Mouse (Mus musculus) heart, postnatal 14 days (tissue): ENCODE data around the gene Lamtor3. TPM values are rescaled to one million over a fixed set of nuclear protein-coding genes. Genes with fewer than 3 reads are reported as not detected.
A peak's percentile ranks its signal among the peaks of the same experiment; 100 is the strongest.
"Not testable (repeated sequence)": the region's sequence is repeated elsewhere in the genome, so short reads cannot be mapped to it uniquely, and the experiment has no call there.

Experiments
- DNase-seq, 2 experiments: peaks; one replicate each; pipeline ENCODE4 v3.0.0; 2021 to 2022
- intact Hi-C: fragments of 180-260 bp; cut with DNase I; formaldehyde crosslinking; loops from one replicate; pipeline ENCODE4 v1.15.1; 2025
- long read RNA-seq, 2 experiments: library from polyadenylated mRNA; stranded (forward); transcript quantifications; one replicate each; pipeline ENCODE4 v2.0.0; 2021
- total RNA-seq, 2 experiments: library from RNA; stranded (reverse); gene quantifications; 2 replicates each; pipeline ENCODE4 v1.2.3; 2021

The Lamtor3 gene
- 10 to 100 TPM; 88.9 to 90.3 TPM for total RNA-seq
- long read RNA-seq, experiment 1, transcript Lamtor3-201 (7 exons, 1,295 nt) = major isoform, 156 of 192 reads
- long read RNA-seq, experiment 1, transcript Lamtor3-208 (1 exons, 2,726 nt) = minor isoform, 5 of 192 reads
- long read RNA-seq, experiment 1, partial matches to known transcripts = 22 of 192 reads
- long read RNA-seq, experiment 1, other reads (novel, unspliced or antisense) = 8 of 192 reads
- long read RNA-seq, experiment 2, transcript Lamtor3-201 (7 exons, 1,295 nt) = major isoform, 114 of 133 reads
- long read RNA-seq, experiment 2, partial matches to known transcripts = 5 of 133 reads
- long read RNA-seq, experiment 2, other reads (novel, unspliced or antisense) = 11 of 133 reads

GRCm38 (mm10) chr3:137918172-137918931 lies at the start of gene Lamtor3:
TSS of gene Lamtor3 (plus strand) at chr3:137918506.
- intact Hi-C loops = loop anchor here (2.0 to 10.0 kb wide), 2 partner anchors 54 to 144 kb away; partner anchors contain the start of gene H2afz
- DNase-seq = peak; percentile 88 to 89

- intact Hi-C loops = loop anchor here (5.0 kb wide), 2 partner anchors 92 to 1147 kb away; no protein-coding TSS in a partner anchor
- no peak for DNase-seq
These were observed 48.9 kb upstream of the Lamtor3 start for GRCm38 (mm10) chr3:137869395-137869794.

DNA sequence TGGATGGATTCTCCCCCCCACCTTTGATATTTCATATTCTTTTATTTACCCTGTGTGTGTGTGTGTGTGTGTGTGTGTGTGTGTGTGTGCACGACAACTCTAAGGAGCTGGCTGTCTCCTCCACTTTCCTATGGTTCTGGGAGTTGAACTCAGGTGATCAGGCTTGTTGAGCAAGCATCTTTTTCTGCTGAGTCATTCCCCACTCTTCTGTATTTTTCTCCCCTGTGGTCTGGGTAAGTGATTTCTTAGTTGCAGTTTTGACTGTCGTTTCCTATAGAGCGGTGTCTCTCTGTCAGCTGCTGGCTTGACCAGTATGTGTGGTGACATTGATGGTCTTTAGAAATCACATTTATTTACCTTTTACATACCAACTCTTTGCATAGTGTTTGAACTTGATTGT lies 39.0 kb upstream of the Lamtor3 start:
- DNase-seq = no peak
- intact Hi-C loops = no loop called here

- intact Hi-C loops = no loop called here
- DNase-seq = no peak
These were observed 38.1 kb upstream of the Lamtor3 start for GRCm38 (mm10) chr3:137880109-137880748.

GRCm38 (mm10) chr3:137881093-137881492 lies 37.2 kb upstream of the Lamtor3 start:
- no peak for DNase-seq
- intact Hi-C loops = no loop called here

- intact Hi-C loops = no loop called here
- DNase-seq = no peak
These were observed 30.3 kb upstream of the Lamtor3 start for GRCm38 (mm10) chr3:137887961-137888360.

DNA sequence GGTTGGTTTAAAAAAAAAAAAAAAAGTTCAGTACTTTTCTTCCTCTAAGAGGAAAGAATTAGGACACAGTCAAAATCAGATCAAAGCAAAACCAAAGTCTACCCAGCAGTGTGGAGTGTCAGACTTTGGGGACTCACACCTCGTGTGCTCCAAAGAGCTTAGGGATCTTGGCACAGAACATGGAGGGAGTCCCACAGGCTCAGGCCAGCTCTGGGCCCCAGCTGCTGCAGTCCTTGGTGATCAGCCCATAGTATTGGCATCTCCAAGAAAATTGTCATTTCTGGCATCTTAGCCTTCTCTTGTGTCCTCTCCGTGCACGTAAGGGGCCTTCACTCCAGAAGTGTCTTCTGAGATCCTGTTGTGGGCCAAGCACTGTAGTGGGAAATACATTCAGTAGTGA lies 27.2 kb upstream of the Lamtor3 start:
- DNase-seq = no peak
- intact Hi-C loops = no loop called here

- intact Hi-C loops = no loop called here
These were observed 26.2 kb upstream of the Lamtor3 start for GRCm38 (mm10) chr3:137892118-137892517.

DNA sequence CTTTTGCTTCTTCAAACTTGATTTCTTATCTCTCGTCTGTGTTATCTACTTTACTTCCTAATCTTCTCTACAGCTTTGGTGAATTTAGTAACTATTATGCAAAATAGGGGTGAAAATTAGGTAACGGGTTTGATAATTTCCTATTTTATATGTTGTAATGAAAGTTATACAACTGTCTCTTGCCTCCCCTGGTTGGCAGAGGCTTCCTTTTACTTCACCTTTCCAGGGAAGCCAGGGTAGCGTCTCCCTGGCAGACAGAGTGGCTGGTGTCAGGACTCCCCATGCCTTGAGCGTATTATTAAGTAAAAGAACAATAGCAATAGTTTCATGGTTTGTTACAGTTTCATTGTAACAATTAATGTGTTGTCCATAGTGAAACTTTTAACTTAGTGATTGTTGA lies 24.5 kb upstream of the Lamtor3 start:
- DNase-seq = no peak
- intact Hi-C loops = no loop called here

More at GRCm38 (mm10) chr3:137892118-137892517, 26.2 kb upstream of the Lamtor3 start:
- DNase-seq = no peak

DNA sequence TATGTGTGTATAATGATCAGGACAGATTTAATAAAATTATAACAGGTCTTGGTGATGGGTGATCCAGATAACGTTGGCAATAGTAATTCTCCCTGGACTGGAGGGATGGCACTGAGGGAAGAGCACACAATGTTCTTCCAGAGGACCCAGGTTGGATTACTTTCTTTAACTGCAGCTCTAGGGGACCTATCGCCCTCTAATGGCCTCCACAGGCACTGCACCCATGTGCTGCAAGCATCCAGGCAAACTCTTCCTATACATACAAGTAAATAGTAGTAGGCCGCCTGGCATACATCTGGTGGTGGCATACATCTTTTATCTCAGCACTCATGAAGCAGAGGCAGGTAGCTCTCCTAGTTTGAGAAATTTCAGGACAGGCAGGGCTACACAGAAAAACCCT lies 23.1 kb upstream of the Lamtor3 start:
- DNase-seq = no peak
- intact Hi-C loops = no loop called here

DNA sequence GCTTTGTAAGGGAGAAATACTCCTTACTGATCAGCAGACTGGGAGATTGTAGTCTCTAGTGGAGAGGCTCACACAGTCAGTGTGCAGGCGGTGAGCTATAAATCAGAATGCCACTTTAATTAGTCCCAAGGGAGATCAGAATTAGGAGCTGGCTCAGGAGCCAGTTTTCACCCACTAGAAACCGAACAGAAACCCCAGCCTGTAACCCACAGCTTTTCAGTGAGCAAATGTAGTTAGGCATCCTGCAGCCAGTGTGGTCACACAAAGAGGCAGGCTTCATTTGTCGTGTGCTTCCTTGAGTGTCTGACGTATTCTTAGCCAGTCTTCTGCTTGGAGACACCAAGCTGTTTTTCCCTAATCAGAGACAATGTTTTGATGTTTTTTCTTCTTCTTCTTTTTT lies 21.9 kb upstream of the Lamtor3 start:
- no peak for DNase-seq
- intact Hi-C loops = no loop called here

DNA sequence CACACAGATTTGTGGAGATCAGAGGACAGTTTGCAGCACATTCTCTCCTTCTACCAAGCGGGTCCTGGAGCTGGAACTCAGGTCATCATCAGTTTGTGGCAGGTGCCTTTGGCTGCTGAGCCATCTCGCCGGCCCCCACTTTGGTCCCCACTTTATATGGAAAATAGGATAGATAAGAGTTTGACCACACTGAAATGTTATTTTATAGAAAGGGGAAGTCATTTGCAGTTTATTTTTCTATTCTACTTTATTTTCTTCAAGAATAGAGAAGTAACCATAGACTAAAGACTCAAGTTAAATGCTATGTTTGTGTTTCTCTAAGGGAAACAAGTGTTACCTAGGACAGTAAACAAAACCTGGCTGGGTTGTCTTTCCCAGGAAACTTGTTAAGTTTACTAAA lies 21.4 kb upstream of the Lamtor3 start:
- DNase-seq = no peak
- intact Hi-C loops = no loop called here

DNA sequence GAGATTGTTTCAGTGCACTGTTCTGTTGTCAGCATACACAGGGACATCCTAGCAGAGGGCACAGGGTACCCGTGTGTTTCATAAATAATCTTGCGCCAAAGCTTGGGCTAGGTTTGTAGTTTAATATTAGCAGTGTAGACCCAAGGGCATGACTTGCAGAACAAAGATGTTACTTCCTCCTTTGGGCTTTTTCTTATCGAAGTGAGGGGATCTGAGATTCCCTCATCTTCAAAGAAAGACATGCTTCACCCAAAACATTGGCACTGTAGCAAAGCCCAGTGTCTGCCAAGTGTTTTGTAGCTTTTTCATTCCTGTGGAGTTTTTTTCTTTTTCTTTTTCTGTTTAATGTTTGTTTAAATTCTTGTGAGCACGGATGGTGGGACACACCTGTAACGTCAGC lies 20.6 kb upstream of the Lamtor3 start:
- intact Hi-C loops = no loop called here
- DNase-seq = no peak

GRCm38 (mm10) chr3:137900149-137900548 lies 18.2 kb upstream of the Lamtor3 start:
- intact Hi-C loops = no loop called here

GRCm38 (mm10) chr3:137913093-137913492 lies 5.2 kb upstream of the Lamtor3 start:
- intact Hi-C loops = loop anchor here (10.0 kb wide), 1 partner anchor 138 kb away; no protein-coding TSS in a partner anchor
- no peak for DNase-seq

More at GRCm38 (mm10) chr3:137900149-137900548, 18.2 kb upstream of the Lamtor3 start:
- DNase-seq = no peak

DNA sequence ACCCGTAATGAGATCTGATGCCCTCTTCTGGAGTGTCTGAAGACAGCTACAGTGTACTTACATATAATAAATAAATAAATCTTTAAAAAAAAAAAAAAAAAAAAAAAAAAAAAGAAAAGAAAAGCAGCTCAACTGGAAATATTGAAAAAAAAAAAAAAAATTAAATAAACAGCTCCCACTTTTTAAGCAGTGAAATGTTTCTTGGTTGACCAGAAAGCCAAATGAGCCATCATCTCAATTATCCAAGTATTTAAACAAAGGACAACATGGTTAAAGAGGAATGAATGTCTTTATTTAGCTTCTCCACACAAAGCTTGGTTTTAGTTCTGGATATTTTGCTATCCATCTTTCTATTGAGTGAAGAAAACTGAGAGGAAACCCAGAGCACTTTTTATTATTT lies 3.7 kb upstream of the Lamtor3 start:
- intact Hi-C loops = loop anchor here (10.0 kb wide), 1 partner anchor 140 kb away; no protein-coding TSS in a partner anchor
- not testable (repeated sequence) for DNase-seq

- intact Hi-C loops = loop anchor here (1.0 to 10.0 kb wide), 3 partner anchors 53 to 228 kb away; partner anchors contain the start of gene H2afz
These were observed 573 bp upstream of the Lamtor3 start for GRCm38 (mm10) chr3:137917694-137918171.

GRCm38 (mm10) chr3:137918932-137919311 lies 616 bp downstream of the Lamtor3 start:
- intact Hi-C loops = loop anchor here (2.0 to 10.0 kb wide), 2 partner anchors 54 to 144 kb away; partner anchors contain the start of gene H2afz
- DNase-seq = no peak

More at GRCm38 (mm10) chr3:137917694-137918171, 573 bp upstream of the Lamtor3 start:
- no peak for DNase-seq

GRCm38 (mm10) chr3:137919398-137919797 lies 1.1 kb downstream of the Lamtor3 start:
- intact Hi-C loops = loop anchor here (2.0 to 10.0 kb wide), 2 partner anchors 55 to 145 kb away; partner anchors contain the start of gene H2afz
- no peak for DNase-seq

DNA sequence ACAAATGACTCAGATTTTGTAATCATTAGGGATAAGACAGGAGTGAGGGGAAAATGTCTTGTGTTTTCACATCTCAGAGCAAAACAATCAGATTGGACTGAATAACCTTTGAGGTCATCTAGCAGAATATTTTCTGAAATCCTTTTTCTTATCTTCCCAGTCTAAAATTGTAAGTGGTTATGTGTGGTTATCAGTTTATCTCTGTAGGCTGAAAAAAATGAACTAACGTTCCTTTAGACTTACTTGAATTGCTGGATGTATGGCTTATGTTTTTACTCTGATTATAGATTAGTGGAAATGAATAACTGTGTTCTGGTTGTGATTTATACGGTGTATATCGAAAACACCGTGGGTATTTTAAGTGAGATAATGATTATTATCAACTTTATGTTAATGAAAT lies 2.3 kb downstream of the Lamtor3 start:
- DNase-seq = no peak
- intact Hi-C loops = no loop called here
